Mouse (Mus musculus) kidney, postnatal 14 days (tissue): Measurements from ENCODE around the gene Hoxa7.

Source experiments
- DNase-seq: peaks from one replicate; pipeline ENCODE4 v3.0.0; 2022; ENCODE audit warnings: mixed read lengths

Hoxa7 gene

GRCm38 (mm10) chr6:52238976-52239375, 17.3 kb upstream of the Hoxa7 start:
- peak; percentile 34 for DNase-seq

- peak; percentile 35 for DNase-seq
Measured at GRCm38 (mm10) chr6:52238155-52238545, 16.5 kb upstream of the Hoxa7 start.

- peak; percentile 32 for DNase-seq
Measured at GRCm38 (mm10) chr6:52237346-52238154, 15.9 kb upstream of the Hoxa7 start.

- peak; percentile 28 for DNase-seq
Measured at GRCm38 (mm10) chr6:52236806-52237205, 15.2 kb upstream of the Hoxa7 start.

- peak; percentile 17 for DNase-seq
Measured at GRCm38 (mm10) chr6:52235866-52236265, 14.2 kb upstream of the Hoxa7 start.

- DNase-seq = no peak
Measured at GRCm38 (mm10) chr6:52235267-52235666, 13.6 kb upstream of the Hoxa7 start.

- DNase-seq = peak; percentile 90
Measured at GRCm38 (mm10) chr6:52234428-52235140, 12.9 kb upstream of the Hoxa7 start.

- DNase-seq = peak; percentile 94
Measured at GRCm38 (mm10) chr6:52233546-52234427, 12.1 kb upstream of the Hoxa7 start.

GRCm38 (mm10) chr6:52232984-52233545, 11.4 kb upstream of the Hoxa7 start:
- no peak for DNase-seq

GRCm38 (mm10) chr6:52232568-52232965, 10.9 kb upstream of the Hoxa7 start:
- DNase-seq = peak; percentile 80

GRCm38 (mm10) chr6:52231885-52232567, 10.4 kb upstream of the Hoxa7 start:
- peak; percentile 76 for DNase-seq

- DNase-seq = peak; percentile 85
Measured at GRCm38 (mm10) chr6:52230516-52231165, 9.0 kb upstream of the Hoxa7 start, which contains the start of gene Hoxa9. Hoxa9 (minus strand) TSS chr6:52231089.

GRCm38 (mm10) chr6:52229558-52230416, 8.1 kb upstream of the Hoxa7 start:
- DNase-seq = peak; percentile 86

- no peak for DNase-seq
Measured at GRCm38 (mm10) chr6:52228475-52229465, 7.1 kb upstream of the Hoxa7 start.

- DNase-seq = peak; percentile 76
Measured at GRCm38 (mm10) chr6:52227470-52228222, 6.0 kb upstream of the Hoxa7 start.

- DNase-seq = no peak
Measured at GRCm38 (mm10) chr6:52226569-52227257, 5.1 kb upstream of the Hoxa7 start.
